Mouse (Mus musculus) megakaryocyte, embryonic 14.5 days (primary cell): ENCODE measurements at regions not wholly inside any gene's neighbourhood (a gene's known extent, or its start where the extent isn't known, plus 50 kb on each side); places are given as distances from the start of the nearest gene placed in this dataset.
"Not testable (repeated sequence)": the region's sequence is repeated elsewhere in the genome, so short reads cannot be mapped to it uniquely, and the experiment has no call there.

Experiments
- H3K27me3 ChIP-seq: replicated peaks from 2 replicates; pipeline ENCODE3; 2012; ENCODE audit warnings: inconsistent platforms
- H3K36me3 ChIP-seq: replicated peaks from 2 replicates; pipeline ENCODE3; 2012; ENCODE audit warnings: low read length, inconsistent platforms, mixed read lengths
- H3K4me1 ChIP-seq: 2 replicates; pipeline ENCODE4 v1.6.1; 2012; ENCODE audit warnings: inconsistent platforms
- H3K4me3 ChIP-seq: replicated peaks from 2 replicates; pipeline ENCODE3; 2012; ENCODE audit warnings: moderate library complexity, mild to moderate bottlenecking, inconsistent platforms
- H3K9me3 ChIP-seq: 2 replicates; pipeline ENCODE4 v1.6.1; 2012; ENCODE audit warnings: inconsistent platforms
- FLI1 ChIP-seq: IDR thresholded peaks from 2 replicates; pipeline ENCODE4 v1.6.1; 2012; ENCODE audit warnings: low read length, inconsistent platforms, mixed read lengths
- GATA1 ChIP-seq: IDR thresholded peaks from 3 replicates; pipeline ENCODE4 v1.6.1; 2012; ENCODE audit warnings: mixed read lengths, low read length, inconsistent platforms, borderline replicate concordance

DNA sequence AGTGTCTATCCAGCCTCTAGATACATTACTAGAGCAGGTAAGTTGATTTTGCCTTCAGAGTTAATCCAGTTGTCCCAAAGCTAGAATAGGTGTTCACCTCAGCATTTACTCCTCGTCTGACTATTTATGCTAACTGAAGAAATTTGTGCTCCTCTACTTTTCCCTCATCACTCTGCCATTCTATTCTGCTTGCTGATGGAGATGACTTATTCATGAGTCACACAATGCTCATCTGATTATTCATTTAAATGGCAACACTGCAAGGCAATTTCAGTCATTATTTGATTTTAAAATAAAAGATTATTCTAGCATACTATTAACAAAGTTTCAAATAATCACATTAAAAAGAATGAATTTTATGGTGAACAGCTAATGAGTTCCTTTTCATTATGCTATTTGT lies 752.4 kb downstream of the Trib2 start:
- TF ChIP-seq GATA1, result no peak
- TF ChIP-seq FLI1, result no peak
- Histone ChIP-seq H3K27me3 (no peaks in the 10 kb centered on the region), H3K4me3 (no peak overlapping the region), H3K4me1 (no peaks in the 10 kb centered on the region), H3K36me3 (no peaks in the 10 kb centered on the region), H3K9me3 (no peaks in the 10 kb centered on the region)

DNA sequence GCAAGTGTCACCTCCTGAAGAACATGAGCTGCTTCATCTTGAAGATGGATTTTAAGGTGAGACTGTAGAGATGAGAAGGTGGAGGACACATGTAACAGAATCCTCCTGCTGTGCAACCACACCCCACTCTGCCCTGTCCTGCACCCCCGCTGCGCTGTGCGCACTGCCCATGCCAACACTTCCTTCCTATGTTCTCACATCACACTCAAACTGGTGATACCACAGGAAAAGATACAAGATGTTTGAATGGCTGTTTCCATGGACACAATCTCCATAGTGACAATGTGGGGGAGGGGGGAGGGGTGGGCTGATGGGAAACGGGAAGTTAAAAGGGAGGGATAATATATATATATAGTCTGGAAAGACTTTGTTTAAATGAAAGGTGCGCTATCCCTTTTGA lies 765.3 kb downstream of the Trib2 start:
- no peaks in the 10 kb centered on the region for H3K4me1 ChIP-seq
- no peak overlapping the region for H3K4me3 ChIP-seq
- TF ChIP-seq FLI1 (no peak), GATA1 (no peak)
- H3K9me3 ChIP-seq, result peaks cover 8% of the 10 kb centered on the region
- no peaks in the 10 kb centered on the region for H3K36me3 ChIP-seq
- no peaks in the 10 kb centered on the region for H3K27me3 ChIP-seq

DNA sequence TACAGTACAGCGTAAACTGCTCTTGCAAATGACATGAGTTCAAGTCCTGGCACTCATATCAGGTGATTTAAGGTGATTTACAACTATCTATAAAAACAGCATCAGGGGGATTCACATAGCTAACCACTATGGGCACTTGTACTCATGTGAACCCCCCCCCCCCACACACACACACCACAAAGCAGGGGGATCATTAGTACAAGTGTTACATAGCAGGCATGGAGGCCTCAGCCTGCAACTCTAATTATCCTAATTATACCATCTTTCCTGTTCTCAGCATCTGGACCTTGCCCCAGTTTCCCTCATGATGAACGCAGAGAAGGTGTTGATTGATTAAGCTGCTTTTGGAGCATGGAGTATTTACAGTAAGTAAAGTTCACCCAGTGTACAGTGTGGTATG lies 773.5 kb downstream of the Trib2 start:
- Histone ChIP-seq H3K4me3 (no peak overlapping the region), H3K9me3 (no peaks in the 10 kb centered on the region), H3K36me3 (no peaks in the 10 kb centered on the region), H3K27me3 (no peaks in the 10 kb centered on the region), H3K4me1 (no peaks in the 10 kb centered on the region)
- TF ChIP-seq FLI1, result no peak
- no peak for TF ChIP-seq GATA1

DNA sequence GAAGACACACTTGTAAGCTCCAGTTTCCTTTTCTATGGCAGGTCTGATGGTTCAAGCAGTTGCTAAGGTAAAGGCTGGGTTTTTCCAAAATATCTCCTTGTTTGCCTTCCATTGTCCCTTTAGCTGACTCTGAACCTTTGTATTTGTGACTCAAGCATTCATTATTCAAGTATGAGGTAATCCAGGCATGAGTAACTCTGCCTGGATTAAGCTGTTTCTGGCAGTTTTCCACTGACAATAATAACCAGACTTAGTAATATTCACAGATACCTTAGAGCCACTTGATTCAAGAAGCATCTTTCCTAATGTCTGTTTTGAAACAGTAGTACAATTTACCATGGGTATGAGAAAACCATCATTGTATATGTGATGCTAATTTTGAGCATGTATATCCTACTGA lies 805.6 kb downstream of the Trib2 start:
- no peaks in the 10 kb centered on the region for H3K27me3 ChIP-seq
- TF ChIP-seq FLI1 (no peak), GATA1 (no peak)

DNA sequence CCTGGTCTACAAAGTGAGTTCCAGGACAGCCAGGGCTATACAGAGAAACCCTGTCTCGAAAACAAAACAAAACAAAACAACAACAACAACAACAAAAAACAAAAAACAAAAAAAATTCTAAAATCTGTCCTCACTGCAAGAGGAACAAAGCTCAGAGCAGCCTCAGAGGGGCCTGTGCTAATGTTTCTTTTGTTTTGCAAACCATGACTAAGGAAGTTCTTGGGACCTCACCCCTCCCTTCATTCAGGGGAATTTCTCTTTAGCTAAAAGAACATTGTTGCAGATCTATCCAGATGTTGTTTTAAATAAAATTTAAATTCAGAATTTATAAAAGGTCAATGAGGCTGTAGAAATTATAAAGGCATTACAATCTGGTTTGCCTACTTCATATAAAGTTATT lies 814.3 kb downstream of the Trib2 start:
- not testable (repeated sequence) for H3K4me1 ChIP-seq, H3K36me3 ChIP-seq

More for the DNA sequence above, 805.6 kb downstream of the Trib2 start:
- Histone ChIP-seq H3K9me3 (no peaks in the 10 kb centered on the region), H3K4me1 (no peaks in the 10 kb centered on the region), H3K4me3 (no peak overlapping the region), H3K36me3 (no peaks in the 10 kb centered on the region)

More for the DNA sequence above, 814.3 kb downstream of the Trib2 start:
- not testable (repeated sequence) for H3K4me3 ChIP-seq, H3K27me3 ChIP-seq, H3K9me3 ChIP-seq
